Mouse (Mus musculus) brain, embryonic 18.5 days (tissue): Measurements from ENCODE around the gene Dcdc2a.

Source experiments
- DNase-seq: peaks from one replicate; pipeline ENCODE4 v3.0.0-alpha.2; 2012; ENCODE audit warnings: low read depth, low spot score

Gene Dcdc2a

DNA sequence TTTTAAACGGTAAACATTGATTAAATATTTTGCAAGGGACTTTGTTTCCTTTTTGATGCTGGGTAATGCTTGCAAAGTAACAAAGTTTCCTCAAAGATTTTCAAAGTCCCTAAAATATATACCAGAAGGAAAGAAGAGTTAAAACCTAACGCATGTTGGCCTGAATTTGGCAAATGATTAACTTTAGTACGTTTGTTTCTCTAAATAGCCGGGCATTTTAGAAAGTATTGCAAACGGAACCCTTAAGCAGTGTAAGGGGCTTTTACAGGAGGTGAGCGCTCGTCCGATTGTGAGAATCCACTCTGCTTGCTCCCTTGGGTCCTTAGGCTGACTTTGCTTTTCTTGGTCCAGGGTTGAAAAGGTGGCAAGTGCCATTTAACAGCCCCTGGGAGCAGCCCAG lies 41.5 kb downstream of the Dcdc2a start:
- no peak for DNase-seq

GRCm38 (mm10) chr13:25098578-25098977 lies 42.8 kb downstream of the Dcdc2a start:
- DNase-seq = no peak

- DNase-seq = no peak
These were observed 43.7 kb downstream of the Dcdc2a start for GRCm38 (mm10) chr13:25099508-25099907.

DNA sequence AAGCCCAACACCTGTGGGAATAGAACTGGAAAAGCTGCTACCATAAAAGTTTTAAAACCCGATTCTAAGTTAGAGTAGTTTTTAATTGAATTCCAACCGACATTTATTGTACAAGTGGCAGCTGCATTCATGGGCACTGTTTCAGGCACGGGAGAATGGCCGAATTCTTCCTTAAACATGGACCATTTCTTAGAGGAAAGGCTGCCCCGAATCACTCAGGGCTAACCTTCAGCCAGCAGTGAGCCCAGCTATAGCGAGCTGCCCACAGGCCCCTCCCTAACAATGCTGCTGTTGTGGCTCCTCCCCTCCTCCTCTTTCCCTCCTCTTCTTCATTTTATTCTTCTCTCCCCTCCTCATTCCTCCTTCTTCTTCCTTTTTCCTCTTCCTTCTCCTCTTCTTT lies 44.8 kb downstream of the Dcdc2a start:
- no peak for DNase-seq

DNA sequence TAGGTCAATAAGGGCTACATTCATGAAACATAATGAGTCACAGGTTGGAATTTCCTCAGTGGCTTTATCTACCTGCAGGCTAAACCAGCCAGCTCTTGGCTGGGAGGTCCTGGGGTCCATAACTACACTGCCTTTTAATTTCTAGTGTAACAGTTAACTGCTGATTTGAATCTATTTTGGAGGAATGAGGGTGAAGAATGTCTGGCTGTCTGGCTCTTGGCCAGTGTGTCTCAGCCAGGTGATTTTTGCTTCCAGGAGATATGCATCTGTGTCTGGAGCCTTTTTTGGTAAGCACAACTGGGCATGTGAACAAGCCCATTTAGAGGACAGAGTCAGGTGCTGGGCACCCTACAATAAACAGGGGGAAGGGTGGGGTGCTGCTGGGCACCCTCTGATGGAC lies 49.9 kb downstream of the Dcdc2a start:
- no peak for DNase-seq

DNA sequence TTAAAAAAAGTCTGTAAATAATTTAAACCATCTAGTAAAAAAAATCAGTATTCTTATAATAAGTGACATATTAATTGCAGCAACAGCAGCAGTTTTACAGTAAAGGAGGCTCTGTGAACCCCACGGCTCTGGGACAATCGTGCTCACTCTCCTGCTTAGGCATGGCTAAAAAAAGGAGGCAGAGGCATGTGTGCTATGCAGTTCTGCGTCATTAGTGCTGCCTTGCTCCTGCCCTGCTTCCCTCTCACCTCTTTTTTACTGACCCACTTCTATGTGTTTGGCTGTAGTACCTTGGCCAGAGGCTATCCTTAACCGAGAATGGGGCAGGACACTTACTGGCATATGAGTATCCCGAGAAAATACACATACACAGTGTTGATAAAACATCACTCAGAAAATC lies 50.9 kb downstream of the Dcdc2a start:
- DNase-seq = no peak

DNA sequence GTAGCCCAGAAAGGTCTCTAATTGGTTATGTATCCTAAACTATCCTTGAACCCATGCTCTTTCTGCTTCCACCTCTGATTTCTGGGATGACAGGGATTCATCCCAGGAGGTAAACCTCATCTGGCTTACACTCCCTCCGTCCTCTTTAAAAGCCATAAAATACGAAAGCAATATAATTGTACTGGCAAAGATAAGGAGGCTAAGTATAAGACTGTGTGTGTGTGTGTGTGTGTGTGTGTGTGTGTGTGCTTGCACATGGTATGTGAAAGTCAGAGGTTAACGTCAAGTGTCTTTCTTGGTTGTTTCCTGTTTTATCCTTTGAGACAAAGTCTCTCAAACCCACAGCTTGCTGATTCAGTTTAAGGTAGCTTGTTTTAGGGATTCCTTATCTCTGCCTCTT lies 52.5 kb downstream of the Dcdc2a start:
- no peak for DNase-seq

GRCm38 (mm10) chr13:25110592-25111095 lies 54.8 kb downstream of the Dcdc2a start:
- DNase-seq = no peak

- peak; percentile 18 for DNase-seq
These were observed 59.7 kb downstream of the Dcdc2a start for GRCm38 (mm10) chr13:25115429-25115881.

DNA sequence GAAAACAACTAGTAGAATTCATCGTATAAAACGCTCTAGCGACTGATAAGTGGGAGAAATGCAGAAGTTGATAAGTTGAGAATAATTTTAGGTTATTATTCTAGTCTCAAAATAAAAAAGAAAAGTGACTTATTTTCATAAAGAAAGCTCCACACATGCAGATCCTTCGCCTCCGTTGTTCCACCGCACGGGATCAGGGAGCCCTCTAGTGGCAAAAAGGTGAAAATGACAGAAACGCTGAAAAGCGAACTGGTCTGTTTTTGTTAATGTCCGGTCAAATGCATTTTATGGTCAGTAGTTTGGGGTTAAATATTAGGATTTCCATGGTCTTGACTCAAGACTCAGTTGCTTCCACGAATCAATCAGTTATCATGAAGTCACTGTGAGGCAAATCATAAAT lies 60.2 kb downstream of the Dcdc2a start:
- peak; percentile 30 for DNase-seq

GRCm38 (mm10) chr13:25122740-25123335 lies 67.0 kb downstream of the Dcdc2a start:
- DNase-seq = peak; percentile 24

- DNase-seq = no peak
These were observed 71.4 kb downstream of the Dcdc2a start for GRCm38 (mm10) chr13:25127216-25127615.

GRCm38 (mm10) chr13:25127806-25128205 lies 72.0 kb downstream of the Dcdc2a start:
- no peak for DNase-seq

GRCm38 (mm10) chr13:25128766-25129165 lies 73.0 kb downstream of the Dcdc2a start:
- DNase-seq = no peak

- DNase-seq = no peak
These were observed 87.3 kb downstream of the Dcdc2a start for GRCm38 (mm10) chr13:25143066-25143465.

DNA sequence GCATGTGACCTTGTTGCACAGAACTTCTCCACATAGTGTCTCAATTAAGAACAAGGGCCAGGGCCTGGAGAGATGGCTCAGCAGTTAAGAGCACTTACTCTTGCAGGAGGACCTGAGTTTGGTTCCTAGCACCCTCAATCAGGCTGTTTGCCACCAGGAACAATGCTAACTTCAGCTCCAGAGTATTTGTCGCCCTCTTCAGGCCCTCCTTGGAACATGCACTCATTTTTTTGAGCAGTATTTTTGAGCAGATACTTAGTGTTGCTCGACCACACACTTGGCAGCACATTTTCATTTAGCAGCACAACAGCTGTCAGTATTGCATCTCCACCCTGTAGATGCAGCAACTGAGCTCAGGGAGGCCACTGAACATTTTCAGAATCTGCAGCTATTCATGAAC lies 88.3 kb downstream of the Dcdc2a start:
- DNase-seq = no peak

DNA sequence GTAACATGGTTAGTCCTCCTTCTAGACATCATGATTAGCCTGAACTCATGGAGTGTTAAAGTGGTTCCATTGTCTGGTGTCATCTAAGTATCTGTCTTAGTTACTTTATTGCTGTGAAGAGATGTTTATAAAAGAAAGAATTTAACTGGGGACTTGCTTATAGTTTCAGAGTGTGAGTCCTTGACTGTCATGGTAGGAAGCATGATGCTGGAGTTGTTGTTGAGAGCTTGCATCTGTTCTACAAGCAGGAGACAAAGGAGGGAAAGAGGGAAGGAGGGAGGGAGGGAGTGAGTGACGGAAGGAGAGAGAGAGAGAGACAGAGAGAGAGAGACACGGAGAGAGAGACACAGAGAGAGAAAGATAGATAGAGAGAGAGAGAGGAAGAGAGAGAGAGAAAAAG lies 90.4 kb downstream of the Dcdc2a start:
- DNase-seq = no peak

DNA sequence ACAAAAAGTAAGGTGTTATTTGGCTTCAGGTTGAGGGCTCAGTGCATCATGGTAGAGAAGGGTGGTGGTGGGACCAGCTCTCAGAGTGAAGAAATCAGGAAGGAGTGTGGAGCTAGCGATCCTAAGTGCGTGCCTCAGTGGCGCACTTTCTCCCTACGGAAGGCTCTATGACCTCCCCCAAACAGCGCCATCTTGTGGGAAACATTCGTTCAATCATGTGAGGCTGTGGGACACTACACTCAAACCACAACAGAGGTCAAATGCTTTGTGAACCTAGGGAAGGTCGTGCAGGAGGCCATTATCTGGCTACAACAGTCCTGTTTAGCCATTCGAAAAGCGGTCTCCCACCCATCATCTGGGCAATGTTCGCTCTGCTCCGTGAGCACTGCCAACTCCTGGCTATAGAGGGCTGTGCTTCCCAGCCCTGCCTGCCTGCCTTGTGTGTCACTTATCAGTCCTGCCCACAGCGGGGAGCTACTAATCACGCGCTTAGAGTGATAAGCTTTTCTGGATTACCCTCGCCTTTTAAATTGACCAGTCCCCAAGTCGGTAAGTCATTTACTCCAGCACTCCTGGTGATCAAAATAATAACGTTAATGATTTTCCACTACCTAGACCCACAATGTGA lies 94.5 kb downstream of the Dcdc2a start:
- DNase-seq = no peak

- no peak for DNase-seq
These were observed 95.1 kb downstream of the Dcdc2a start for GRCm38 (mm10) chr13:25150861-25151260.

- DNase-seq = no peak
These were observed 104.1 kb downstream of the Dcdc2a start for GRCm38 (mm10) chr13:25159917-25160316.

- DNase-seq = no peak
These were observed 105.0 kb downstream of the Dcdc2a start for GRCm38 (mm10) chr13:25160804-25161203.

DNA sequence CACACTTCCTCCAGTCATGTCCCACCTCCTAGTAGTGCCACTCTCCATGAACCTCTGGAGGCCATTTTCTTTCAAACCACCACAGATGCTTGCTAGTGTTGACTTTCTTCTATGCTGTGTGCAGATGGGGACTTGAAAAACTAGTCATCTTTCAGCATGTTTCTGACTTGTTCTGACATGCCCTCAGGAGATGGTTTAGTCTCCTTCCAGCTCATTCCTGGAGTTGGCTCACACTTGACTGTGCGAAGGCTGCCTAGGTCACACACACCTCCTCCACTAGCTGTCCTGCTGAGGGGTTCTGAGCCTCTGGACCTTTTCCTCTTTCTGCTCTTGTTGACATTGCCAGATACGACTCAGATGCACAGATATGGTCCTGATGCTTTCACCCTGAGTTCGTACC lies 106.8 kb downstream of the Dcdc2a start:
- no peak for DNase-seq

DNA sequence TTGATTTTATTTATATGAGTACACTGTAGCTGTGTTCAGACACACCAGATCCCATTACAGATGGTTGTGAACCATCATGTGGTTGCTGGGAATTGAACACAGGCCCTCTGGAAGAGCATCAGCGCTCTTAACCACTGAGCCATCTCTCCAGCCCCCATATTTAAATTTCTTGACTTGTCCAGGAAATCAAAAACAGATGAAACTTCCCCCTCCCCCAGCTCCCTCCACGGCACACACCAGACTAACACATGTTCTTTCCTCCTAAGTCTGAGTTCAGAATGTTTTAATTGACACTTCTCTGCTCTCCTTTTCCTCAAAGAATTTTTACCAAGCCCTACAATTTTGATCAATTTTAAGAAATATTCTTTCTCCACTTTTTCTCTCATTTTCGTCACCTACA lies 113.1 kb downstream of the Dcdc2a start:
- DNase-seq = no peak
